20 mouse cellular contexts compared by ENCODE assay signal in the genomic region with DNA sequence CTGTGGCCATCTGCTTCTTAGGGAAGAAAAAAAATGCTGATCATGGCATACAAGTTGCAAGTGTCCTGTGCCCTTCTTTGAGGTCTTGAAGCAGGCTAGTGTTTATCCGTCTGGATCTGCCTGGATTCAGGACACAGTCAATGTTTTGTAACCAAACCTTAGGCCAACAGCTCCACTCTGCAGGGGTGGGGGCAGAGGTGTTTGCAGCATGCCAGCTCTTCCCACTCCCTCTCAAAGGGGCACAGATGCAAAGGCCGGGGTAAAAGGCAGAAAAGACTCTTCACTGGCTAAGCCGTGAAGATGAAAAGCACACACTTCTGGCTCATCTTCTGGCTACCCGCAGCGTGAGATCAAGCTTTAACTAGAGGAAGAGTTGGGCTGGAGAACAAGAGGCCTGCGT.
DNase-seq lines count a peak whose midpoint lies in the region; ATAC-seq and TF ChIP-seq lines count a peak whose summit lies in the region.
"Had no signal": no experiment of that assay in that cellular context is flagged by ENCODE, and none has a peak within 500 bp of the region (broad histone marks: within the 10 kb centered on the region; RNA-seq: fewer than 3 reads in every experiment).

No protein-coding gene starts in this region.

- no peak overlapping the region for H3K9ac ChIP-seq in midbrain, postnatal 0 days (replicated peaks; ENCODE audit: low read length, poor library complexity, severe bottlenecking)
- no peak overlapping the region for H3K9ac ChIP-seq in midbrain, embryonic 11.5 days (ENCODE audit: low read length)
- no peak overlapping the region for H3K9ac ChIP-seq in heart, embryonic 12.5 days
- H3K9ac ChIP-seq: embryonic facial prominence, embryonic 15.5 days; limb, embryonic 15.5 days; liver, embryonic 14.5 days; lung, embryonic 14.5 days; midbrain, embryonic 15.5 days; neural tube, embryonic 13.5 days had no signal

- no peaks in the 10 kb centered on the region for H3K27me3 ChIP-seq in midbrain, postnatal 0 days (ENCODE audit: insufficient read depth, low read length)
- no peaks in the 10 kb centered on the region for H3K27me3 ChIP-seq in midbrain, embryonic 11.5 days (ENCODE audit: control insufficient read depth, insufficient read depth, low read length)
- no peaks in the 10 kb centered on the region for H3K27me3 ChIP-seq in heart, embryonic 12.5 days (replicated peaks)
- H3K27me3 ChIP-seq: embryonic facial prominence, embryonic 15.5 days; limb, embryonic 15.5 days; midbrain, embryonic 15.5 days; neural tube, embryonic 13.5 days had no signal

- no peaks in the 10 kb centered on the region for H3K9me3 ChIP-seq in midbrain, postnatal 0 days (ENCODE audit: low read length)
- H3K9me3 ChIP-seq in midbrain, embryonic 11.5 days (ENCODE audit: control insufficient read depth, low read length), result no peaks in the 10 kb centered on the region
- H3K9me3 ChIP-seq in heart, embryonic 12.5 days (replicated peaks), result no peaks in the 10 kb centered on the region
- H3K9me3 ChIP-seq: embryonic facial prominence, embryonic 15.5 days; limb, embryonic 15.5 days; midbrain, embryonic 15.5 days; neural tube, embryonic 13.5 days had no signal

- ATAC-seq in midbrain, postnatal 0 days (ENCODE audit: low FRiP score), result no peak
- no peak for ATAC-seq in midbrain, embryonic 11.5 days (ENCODE audit: low FRiP score)
- no peak for ATAC-seq in heart, embryonic 12.5 days (ENCODE audit: insufficient number of reproducible peaks, low FRiP score)
- ATAC-seq: hindbrain, embryonic 16.5 days; intestine, embryonic 16.5 days; midbrain, embryonic 15.5 days had no signal

- H3K36me3 ChIP-seq in midbrain, postnatal 0 days (ENCODE audit: insufficient read depth, low read length), result no peaks in the 10 kb centered on the region
- H3K36me3 ChIP-seq in midbrain, embryonic 11.5 days (ENCODE audit: control insufficient read depth, insufficient read depth, low read length), result no peaks in the 10 kb centered on the region
- no peaks in the 10 kb centered on the region for H3K36me3 ChIP-seq in heart, embryonic 12.5 days
- H3K36me3 ChIP-seq: embryonic facial prominence, embryonic 15.5 days; limb, embryonic 15.5 days; midbrain, embryonic 15.5 days; neural tube, embryonic 13.5 days had no signal

- whole genome bisulfite sequencing in midbrain, postnatal 0 days, result 55% methylated on average over 6 of the region's 6 CpGs
- 73% methylated on average over 6 of the region's 6 CpGs for WGBS in midbrain, embryonic 11.5 days
- 65% methylated on average over 6 of the region's 6 CpGs for WGBS in heart, embryonic 12.5 days

- H3K4me3 ChIP-seq in midbrain, postnatal 0 days (ENCODE audit: low read depth, low read length), result no peak overlapping the region
- no peak overlapping the region for H3K4me3 ChIP-seq in midbrain, embryonic 11.5 days (ENCODE audit: low read depth, low read length)
- no peak overlapping the region for H3K4me3 ChIP-seq in heart, embryonic 12.5 days
- H3K4me3 ChIP-seq: embryonic facial prominence, embryonic 15.5 days; gastrocnemius, adult 2 months; limb, embryonic 15.5 days; midbrain, embryonic 15.5 days; myocyte; neural tube, embryonic 13.5 days had no signal

- peak; percentile 15 for DNase-seq in midbrain, postnatal 0 days (ENCODE audit: low spot score)
- no peak for DNase-seq in midbrain, embryonic 11.5 days (ENCODE audit: low spot score, missing footprints)
- peak; percentile 53 to 84 for DNase-seq in kidney, adult 8-10 months
- peak; percentile 72 for DNase-seq in kidney, postnatal 14 days
- no peak for DNase-seq in thymus, postnatal 36 days
- no peak for DNase-seq in lung, postnatal 36 days
- DNase-seq: adrenal gland, postnatal 14 days; cerebellum, adult 9-10 months; gastrocnemius, adult 2 months; lung, embryonic 14.5 days; thymus, postnatal 25 days had no signal

- no peak overlapping the region for H3K4me2 ChIP-seq in midbrain, postnatal 0 days (ENCODE audit: low read depth, low read length, poor library complexity, severe bottlenecking)
- H3K4me2 ChIP-seq in midbrain, embryonic 11.5 days, result no peak overlapping the region
- no peak overlapping the region for H3K4me2 ChIP-seq in heart, embryonic 12.5 days
- H3K4me2 ChIP-seq: embryonic facial prominence, embryonic 15.5 days; limb, embryonic 15.5 days; lung, embryonic 14.5 days; midbrain, embryonic 15.5 days; neural tube, embryonic 13.5 days had no signal

- peaks cover 2% of the 10 kb centered on the region; the same call in 1 of the 2 replicates for H3K4me1 ChIP-seq in midbrain, postnatal 0 days (ENCODE audit: insufficient read depth, low read length)
- no peaks in the 10 kb centered on the region for H3K4me1 ChIP-seq in midbrain, embryonic 11.5 days (ENCODE audit: control insufficient read depth, insufficient read depth, low read length)
- no peaks in the 10 kb centered on the region for H3K4me1 ChIP-seq in heart, embryonic 12.5 days (replicated peaks)
- H3K4me1 ChIP-seq: embryonic facial prominence, embryonic 15.5 days; limb, embryonic 15.5 days; midbrain, embryonic 15.5 days; neural tube, embryonic 13.5 days had no signal

- no peak for TF ChIP-seq CTCF in midbrain, postnatal 0 days (IDR thresholded peaks at IDR 0.05)

- 0 out of 2 replicates have a peak overlapping the region, but pooled peaks have one; percentile 12 for H3K27ac ChIP-seq in midbrain, postnatal 0 days (ENCODE audit: low read depth, low read length)
- H3K27ac ChIP-seq in midbrain, embryonic 11.5 days (ENCODE audit: low read depth, low read length), result no peak overlapping the region
- H3K27ac ChIP-seq in heart, embryonic 12.5 days (ENCODE audit: poor library complexity, severe bottlenecking), result no peak overlapping the region
- H3K27ac ChIP-seq: embryonic facial prominence, embryonic 15.5 days; gastrocnemius, adult 2 months; limb, embryonic 15.5 days; liver, embryonic 14.5 days; midbrain, embryonic 15.5 days; neural tube, embryonic 13.5 days had no signal

Comparison
In these comparisons a context has a peak if more than half of its experiments do, and no peak if none do; other contexts are left out.
1. DNase-seq: peak in midbrain, postnatal 0 days (single experiment), kidney, adult 8-10 months (2 of 2) and kidney, postnatal 14 days (single experiment); none in midbrain, embryonic 11.5 days (single experiment), thymus, postnatal 36 days (0 of 2) and lung, postnatal 36 days (single experiment).